ENCODE assay signal across 11 mouse cellular contexts in the genomic region with DNA sequence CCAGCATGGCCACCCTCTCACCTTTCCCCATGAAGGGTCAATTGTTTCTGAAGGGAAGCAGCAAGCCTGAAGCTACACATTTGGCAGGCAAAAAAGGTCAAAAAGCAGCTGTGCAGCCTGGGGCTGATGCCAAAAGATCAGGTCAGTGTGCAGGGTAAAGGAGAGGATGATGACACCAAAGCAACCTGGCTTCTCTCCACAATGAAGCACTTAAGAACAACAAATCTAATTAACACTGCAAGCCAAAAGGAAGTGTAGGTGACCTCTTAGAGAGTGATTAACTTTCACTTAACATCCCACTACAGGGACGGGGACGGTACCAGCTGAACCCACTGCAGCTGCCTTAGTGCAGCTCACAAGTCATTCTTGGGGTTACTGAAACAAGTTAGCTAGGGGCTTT.
DNase-seq lines count a peak whose midpoint lies in the region; ATAC-seq lines count a peak whose summit lies in the region.
"Had no signal": no experiment of that assay in that cellular context is flagged by ENCODE, and none has a peak within 500 bp of the region (broad histone marks: within the 10 kb centered on the region; RNA-seq: fewer than 3 reads in every experiment).

No protein-coding gene starts in this region.

- H3K4me2 ChIP-seq in limb, embryonic 11.5 days (ENCODE audit: low read depth, severe bottlenecking) = no peak overlapping the region
- H3K4me2 ChIP-seq: stomach, embryonic 15.5 days had no signal

- no peak overlapping the region for H3K27ac ChIP-seq in limb, embryonic 11.5 days (replicated peaks; ENCODE audit: low read depth, low read length)
- H3K27ac ChIP-seq: liver, embryonic 14.5 days; stomach, embryonic 15.5 days had no signal

- no peaks in the 10 kb centered on the region for H3K27me3 ChIP-seq in limb, embryonic 11.5 days (ENCODE audit: control insufficient read depth, insufficient read depth, low read length)
- H3K27me3 ChIP-seq: stomach, embryonic 15.5 days had no signal

- H3K4me3 ChIP-seq in limb, embryonic 11.5 days (ENCODE audit: low read depth, low read length) = no peak overlapping the region
- H3K4me3 ChIP-seq: stomach, embryonic 15.5 days had no signal

- intact Hi-C loops in heart, postnatal 25 days (cut with DNase I) = no loop called here
- intact Hi-C loops in left cerebral cortex, postnatal 10 days (cut with DNase I) = no loop called here

- no peaks in the 10 kb centered on the region for H3K36me3 ChIP-seq in limb, embryonic 11.5 days (ENCODE audit: control insufficient read depth, insufficient read depth, low read length)
- H3K36me3 ChIP-seq: stomach, embryonic 15.5 days had no signal

- 2% methylated on average over 2 of the region's 2 CpGs for WGBS in limb, embryonic 11.5 days

- no peaks in the 10 kb centered on the region for H3K9me3 ChIP-seq in limb, embryonic 11.5 days (ENCODE audit: control insufficient read depth, low read length)
- H3K9me3 ChIP-seq: stomach, embryonic 15.5 days had no signal

- ATAC-seq in limb, embryonic 11.5 days (ENCODE audit: insufficient number of reproducible peaks, low FRiP score, low TSS enrichment, low read depth) = peak; percentile 57

- DNase-seq in heart, adult 8-10 months (ENCODE audit: low spot score) = peak; percentile 42
- DNase-seq in heart, postnatal 25 days (ENCODE audit: low spot score) = no peak
- peak; percentile 63 for DNase-seq in embryo, embryonic 11 days
- DNase-seq in hindlimb bud, embryonic 11.5 days (ENCODE audit: extremely low spot score, low read depth, low spot score) = peak; percentile 46
- peak; percentile 42 for DNase-seq in limb, embryonic 11.5 days (ENCODE audit: low spot score)
- DNase-seq in left cerebral cortex, postnatal 10 days (ENCODE audit: extremely low spot score in 1 of 2, low spot score in 2 of 2) = no peak
- DNase-seq in cerebellum, adult 8-10 months = no peak
- DNase-seq: cerebellum, adult 11-12 months; layer of hippocampus, adult 9-11 months had no signal

- peaks cover 15% of the 10 kb centered on the region; the same call in 1 of the 2 replicates for H3K4me1 ChIP-seq in limb, embryonic 11.5 days (ENCODE audit: control insufficient read depth, insufficient read depth, low read length)
- H3K4me1 ChIP-seq: stomach, embryonic 15.5 days had no signal

- no peak overlapping the region for H3K9ac ChIP-seq in limb, embryonic 11.5 days (ENCODE audit: low read length)
- H3K9ac ChIP-seq: liver, embryonic 14.5 days; stomach, embryonic 15.5 days had no signal

Comparison
In these comparisons a context has a peak if more than half of its experiments do, and no peak if none do; other contexts are left out.
1. DNase-seq: peak in heart, adult 8-10 months (single experiment), embryo, embryonic 11 days (single experiment), hindlimb bud, embryonic 11.5 days (single experiment) and limb, embryonic 11.5 days (single experiment); none in heart, postnatal 25 days (single experiment), left cerebral cortex, postnatal 10 days (0 of 2) and cerebellum, adult 8-10 months (single experiment).